Mouse (Mus musculus) frontal cortex, postnatal 25 days (tissue): ENCODE results near the gene Letm1.

Experiments
- DNase-seq, 2 experiments: peaks; one replicate each; pipeline ENCODE4 v3.0.0; 2022; ENCODE audit warnings: low spot score in 2 of 2

Letm1 gene

GRCm38 (mm10) chr5:33738341-33738740 is 44.3 kb downstream of the Letm1 start:
- DNase-seq: no peak

GRCm38 (mm10) chr5:33737903-33738321 is 44.7 kb downstream of the Letm1 start:
- DNase-seq: peak; percentile 58 to 61

GRCm38 (mm10) chr5:33736230-33736629 is 46.4 kb downstream of the Letm1 start:
- no peak for DNase-seq

GRCm38 (mm10) chr5:33735412-33736092 is 47.1 kb downstream of the Letm1 start:
- no peak for DNase-seq

- DNase-seq: no peak
Measured at GRCm38 (mm10) chr5:33733837-33734236, 48.8 kb downstream of the Letm1 start.

GRCm38 (mm10) chr5:33731051-33731450 is 51.6 kb downstream of the Letm1 start:
- DNase-seq: no peak

GRCm38 (mm10) chr5:33730516-33730915 is 52.1 kb downstream of the Letm1 start:
- no peak for DNase-seq

- no peak for DNase-seq
Measured at GRCm38 (mm10) chr5:33728841-33729240, 53.8 kb downstream of the Letm1 start.

- no peak for DNase-seq
Measured at GRCm38 (mm10) chr5:33726891-33727290, 55.7 kb downstream of the Letm1 start.

GRCm38 (mm10) chr5:33726081-33726647 is 56.5 kb downstream of the Letm1 start:
- no peak for DNase-seq

- no peak for DNase-seq
Measured at GRCm38 (mm10) chr5:33723641-33724465, 58.8 kb downstream of the Letm1 start.

GRCm38 (mm10) chr5:33723019-33723640 is 59.5 kb downstream of the Letm1 start:
- no peak for DNase-seq

- DNase-seq: no peak
Measured at GRCm38 (mm10) chr5:33722266-33723018, 60.2 kb downstream of the Letm1 start.

- no peak for DNase-seq
Measured at GRCm38 (mm10) chr5:33721541-33722265, 60.9 kb downstream of the Letm1 start, which contains the start of gene Fgfr3. Gene Fgfr3, plus strand, starts transcription at chr5:33721674.

- no peak for DNase-seq
Measured at GRCm38 (mm10) chr5:33720852-33721490, 61.6 kb downstream of the Letm1 start.

GRCm38 (mm10) chr5:33718460-33718859 is 64.2 kb downstream of the Letm1 start:
- DNase-seq: no peak

GRCm38 (mm10) chr5:33716467-33716866 is 66.2 kb downstream of the Letm1 start:
- DNase-seq: no peak

GRCm38 (mm10) chr5:33715182-33715581 is 67.4 kb downstream of the Letm1 start:
- DNase-seq: no peak

- DNase-seq: no peak
Measured at GRCm38 (mm10) chr5:33712550-33712949, 70.1 kb downstream of the Letm1 start.

- no peak for DNase-seq
Measured at GRCm38 (mm10) chr5:33709037-33709436, 73.6 kb downstream of the Letm1 start.
